Mouse (Mus musculus) spleen, adult 2 months (tissue): Measurements from ENCODE around the gene Hdc.

Source experiments
- CTCF ChIP-seq: fragments of 200-500 bp; IDR thresholded peaks from 2 replicates; pipeline ENCODE4 v1.5.1; 2011; ENCODE audit warnings: mild to moderate bottlenecking, inconsistent platforms; ENCODE audit not compliant: insufficient read depth, insufficient read length, insufficient replicate concordance; ENCODE audit errors: extremely low read depth
- POLR2A ChIP-seq: fragments of 200-500 bp; IDR thresholded peaks from 2 replicates; pipeline ENCODE4 v1.6.1; 2011; ENCODE audit warnings: low read depth, low read length, inconsistent platforms

DNA sequence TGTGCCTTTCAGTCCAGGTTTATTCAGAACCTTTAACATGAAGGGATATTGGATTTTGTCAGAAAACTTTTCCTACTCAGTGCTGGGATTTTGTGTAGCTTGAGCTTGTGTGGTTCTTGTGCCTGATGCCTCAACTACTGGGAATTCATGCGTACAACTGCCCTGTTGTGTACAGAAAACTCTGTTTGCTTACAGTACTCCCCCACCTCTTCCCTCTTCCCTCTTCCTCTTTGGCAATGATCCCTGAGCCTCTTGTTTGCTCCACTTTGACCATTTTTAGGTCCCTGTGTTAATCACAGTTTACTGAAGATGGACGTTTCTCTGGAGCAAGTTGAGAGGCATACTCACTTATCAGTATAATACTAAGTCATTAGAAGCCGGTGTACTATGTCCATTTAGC lies 72.7 kb downstream of the Hdc start:
- TF ChIP-seq POLR2A (no peak), CTCF (no peak)
